Mouse (Mus musculus) ovary, postnatal 10 days (tissue): ENCODE results near the gene Slc13a4.
A peak's percentile ranks its signal among the peaks of the same experiment; 100 is the strongest.

Experiments used
- DNase-seq: peaks from one replicate; pipeline ENCODE4 v3.0.0; 2022; ENCODE audit warnings: low spot score

The Slc13a4 gene

DNA sequence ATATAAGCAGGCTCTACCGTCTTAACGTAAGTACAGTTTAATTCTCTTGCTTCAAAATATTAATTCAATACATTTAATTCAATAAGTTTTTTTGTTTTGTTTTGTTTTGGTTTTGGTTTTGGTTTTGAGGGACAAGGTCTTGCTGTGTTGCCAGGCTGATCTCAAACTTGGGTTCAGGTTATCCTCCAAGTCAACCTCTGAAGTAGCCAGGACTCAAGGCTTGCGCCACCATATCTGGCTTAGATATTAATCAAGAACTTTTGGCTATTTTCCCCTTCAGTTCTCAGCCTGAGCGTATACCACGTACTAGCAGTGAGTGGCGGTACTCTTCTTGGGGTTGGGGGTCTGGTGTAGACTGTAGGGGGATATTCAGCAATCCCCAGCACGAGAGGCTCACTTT lies 5.3 kb downstream of the Slc13a4 start:
- no peak for DNase-seq

DNA sequence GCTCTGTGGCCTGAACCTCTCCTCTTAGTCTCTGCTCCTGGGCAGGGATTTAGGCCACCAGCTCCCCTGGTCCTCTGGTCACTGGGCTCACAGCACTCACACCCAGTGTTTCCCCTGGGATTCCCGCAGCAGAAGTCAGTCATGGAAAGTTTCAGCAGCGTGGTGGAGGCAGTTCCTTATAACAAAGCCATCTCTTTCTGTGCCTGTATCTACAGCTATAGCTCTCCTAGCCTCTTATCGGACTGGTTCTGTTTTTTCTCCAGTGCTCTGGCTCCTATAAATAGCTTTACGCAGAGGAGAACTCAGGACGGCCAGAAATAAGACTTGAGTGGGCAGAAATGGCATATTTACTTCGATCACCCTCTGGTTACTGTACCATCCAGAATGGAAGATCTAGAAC lies 9.6 kb downstream of the Slc13a4 start:
- DNase-seq = no peak

DNA sequence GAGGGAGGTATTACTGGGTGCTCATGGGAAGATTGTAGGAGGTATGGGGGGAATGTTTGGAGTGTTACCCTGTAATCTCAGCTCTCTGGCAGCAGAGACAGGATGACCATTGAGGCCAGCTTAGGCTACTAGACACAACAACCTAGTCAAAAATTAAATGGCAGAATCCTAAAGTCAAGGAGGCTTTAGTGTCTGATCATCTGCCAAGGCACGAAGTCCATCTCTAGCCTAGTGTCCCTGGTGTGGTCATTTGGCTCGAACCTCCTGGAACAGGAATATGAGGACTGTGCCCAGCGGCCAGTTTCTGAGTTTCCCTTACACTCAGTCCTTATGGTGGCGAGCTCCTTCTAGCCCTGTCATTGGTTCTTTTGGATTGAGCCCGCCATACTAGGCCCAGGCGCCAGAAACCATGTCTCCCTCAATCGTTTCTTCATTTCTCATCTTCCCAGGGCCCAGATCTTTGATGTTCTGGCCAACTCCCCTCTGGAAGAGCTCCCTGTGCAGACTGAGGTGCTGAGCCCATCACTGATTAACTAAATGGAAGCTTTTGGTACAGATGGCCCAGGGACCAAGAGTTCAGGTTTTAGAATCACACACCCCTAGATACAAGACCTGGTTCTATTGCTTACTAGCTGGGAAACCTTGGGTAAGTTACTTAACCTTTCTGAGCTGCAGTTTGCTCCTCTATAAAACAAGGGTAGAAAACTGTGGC lies 10.3 kb downstream of the Slc13a4 start:
- DNase-seq = no peak

DNA sequence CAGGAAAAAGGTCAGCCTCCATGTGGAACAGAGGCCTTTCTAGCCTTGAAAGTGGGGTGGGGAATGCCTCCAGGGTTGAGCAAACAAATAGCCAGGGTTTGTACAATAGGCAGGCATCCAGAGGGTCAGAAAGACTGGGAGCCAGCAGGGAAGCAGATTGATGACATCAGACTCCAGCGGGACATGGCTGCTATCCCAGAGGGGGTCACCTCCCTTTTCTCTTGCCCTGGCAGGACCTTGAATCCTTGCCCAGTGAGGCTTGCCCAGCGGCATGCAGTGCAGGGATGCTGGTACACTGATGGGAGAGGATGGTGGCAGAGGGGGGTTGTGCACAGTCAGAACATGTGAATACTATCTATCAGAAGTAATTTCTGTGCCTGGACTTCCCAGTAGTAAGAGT lies 10.9 kb downstream of the Slc13a4 start:
- peak; percentile 24 for DNase-seq

DNA sequence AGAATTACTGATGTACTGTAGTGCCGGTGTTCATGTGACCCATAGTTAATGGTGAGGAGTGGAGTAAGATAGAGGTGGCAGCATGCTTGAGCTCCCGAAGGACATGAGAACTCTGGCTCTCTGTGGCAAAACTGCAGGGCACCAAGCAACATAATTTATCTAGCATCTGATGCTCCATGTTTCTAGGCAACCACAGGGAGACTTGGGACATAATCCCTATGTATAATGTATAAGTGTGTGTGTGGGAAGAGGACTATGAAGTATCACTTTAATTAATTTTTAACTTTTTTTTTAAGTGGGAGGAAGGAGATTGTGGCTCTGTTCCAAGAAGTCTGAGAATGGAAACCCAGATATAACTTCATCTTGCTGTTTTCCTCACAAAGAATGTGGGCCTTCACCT lies 13.0 kb downstream of the Slc13a4 start:
- no peak for DNase-seq

DNA sequence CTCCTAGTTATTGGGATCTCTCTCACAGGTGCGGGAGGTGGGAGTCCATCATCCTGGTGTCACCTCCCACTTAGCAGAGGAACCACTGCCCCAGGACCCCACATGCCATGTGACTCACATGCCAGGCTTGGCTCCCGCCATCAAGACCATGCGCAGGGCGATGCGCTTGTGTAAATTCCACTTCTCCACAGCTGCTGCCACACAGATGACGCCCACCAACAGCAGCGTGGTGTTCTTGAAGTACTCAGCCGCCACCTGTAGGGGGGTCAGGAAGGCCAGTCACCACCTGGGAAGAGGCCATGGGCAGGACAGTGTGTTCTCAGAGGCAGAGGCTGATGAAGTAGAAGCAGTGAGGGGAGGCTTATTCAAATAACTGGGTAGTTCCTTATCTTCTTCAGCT lies 18.3 kb downstream of the Slc13a4 start:
- DNase-seq = no peak

DNA sequence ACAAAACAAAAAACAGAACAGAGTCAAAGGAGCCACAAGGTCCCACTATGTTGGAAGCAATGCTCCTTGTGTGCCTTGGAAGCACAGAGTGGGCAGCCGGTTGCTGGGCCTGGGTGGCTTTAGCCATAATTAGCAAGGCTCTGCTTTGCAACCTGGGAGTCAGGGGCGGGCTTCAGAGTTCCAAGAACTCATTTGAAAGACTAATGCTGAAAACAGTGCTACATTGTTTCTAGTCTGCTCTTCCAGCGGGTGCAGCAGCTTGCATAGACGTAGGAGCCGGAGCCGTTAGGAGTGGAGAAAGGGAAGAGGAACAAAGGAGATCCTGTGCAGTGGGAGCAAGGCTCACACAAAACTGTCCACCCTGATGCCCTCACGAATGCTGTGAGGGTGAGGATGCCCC lies 19.0 kb downstream of the Slc13a4 start:
- no peak for DNase-seq

DNA sequence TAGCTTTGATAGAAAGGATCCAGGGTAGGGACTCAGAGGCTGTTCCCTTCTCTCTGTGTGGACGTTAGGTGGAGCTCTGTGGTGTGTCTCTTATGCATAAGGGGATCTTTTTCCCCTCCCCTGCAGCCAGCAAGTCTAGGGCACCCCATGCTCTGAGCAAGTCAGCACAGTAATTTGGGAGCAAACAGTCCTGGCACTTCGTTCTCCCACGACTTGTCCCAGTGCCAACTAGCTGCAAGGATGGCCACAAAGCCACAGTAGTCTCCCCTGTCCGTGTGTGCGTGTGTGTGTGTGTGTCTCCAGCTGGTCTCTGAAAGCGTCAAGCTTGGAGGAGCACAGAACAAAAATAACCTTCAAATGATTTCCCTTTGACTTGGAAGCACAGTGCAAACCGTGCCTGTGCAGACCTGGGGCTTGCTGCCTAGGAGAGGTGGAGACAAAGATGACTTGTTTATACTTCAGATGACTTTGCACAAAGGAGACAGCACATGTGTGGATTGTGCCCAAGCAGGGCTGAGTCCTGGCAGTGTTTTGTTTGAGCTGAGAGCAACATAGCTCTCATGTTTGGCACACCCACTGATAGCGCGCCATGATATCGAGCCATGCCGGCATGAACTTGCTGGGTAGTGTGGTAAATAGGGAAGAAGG lies 19.7 kb downstream of the Slc13a4 start:
- DNase-seq = peak; percentile 10

DNA sequence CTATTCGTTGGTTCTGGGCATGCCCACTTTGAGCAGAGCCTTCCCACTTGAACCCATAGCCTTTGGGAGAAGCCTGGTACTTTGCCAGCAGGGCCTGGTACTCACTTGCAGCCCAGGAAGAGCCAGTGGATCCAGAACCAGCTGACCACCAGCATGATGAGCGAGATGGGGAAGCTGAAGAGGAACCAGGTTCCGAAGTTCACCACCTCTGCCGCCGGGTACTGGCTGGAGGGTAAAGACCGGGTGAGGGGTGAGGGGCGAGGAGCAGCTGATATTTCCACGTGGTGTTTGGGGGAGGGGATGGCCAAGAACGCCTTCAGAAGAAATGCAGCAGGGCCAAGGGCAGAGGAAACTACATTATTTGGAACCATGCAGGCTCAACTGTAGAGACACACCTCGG lies 28.6 kb downstream of the Slc13a4 start:
- DNase-seq = no peak

DNA sequence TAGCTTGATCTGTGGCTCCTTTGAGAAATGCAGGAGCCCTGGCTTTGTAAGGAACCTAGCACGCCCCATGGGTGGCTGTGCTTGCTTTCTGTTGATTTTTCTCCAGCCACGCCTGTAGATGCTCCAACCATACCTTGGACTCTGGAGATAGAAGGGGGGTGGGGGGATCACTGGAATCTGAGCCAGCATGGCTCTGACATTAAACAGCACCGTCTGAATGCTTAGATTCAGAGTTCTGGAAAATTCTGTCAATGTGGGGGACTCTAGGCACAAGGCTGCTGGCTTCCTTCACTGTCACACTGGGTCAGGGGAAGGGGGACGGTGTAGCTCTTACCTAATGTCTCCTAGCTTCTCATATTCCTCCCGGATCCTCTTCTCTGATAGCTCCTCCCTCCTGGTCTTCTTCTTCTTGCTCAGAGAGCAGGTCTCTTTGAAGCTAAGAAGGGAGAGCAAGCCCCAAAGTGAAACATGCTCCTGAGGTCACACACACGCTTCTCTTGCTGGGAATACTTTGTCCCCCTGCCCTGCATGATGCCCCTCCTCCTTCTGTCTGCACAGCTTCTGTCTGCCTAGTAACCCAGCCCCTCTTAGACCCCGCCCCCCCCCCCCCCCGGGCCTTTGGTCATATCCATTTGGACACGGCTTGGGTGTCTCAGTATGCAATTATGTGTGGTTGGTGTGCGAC lies 29.9 kb downstream of the Slc13a4 start:
- no peak for DNase-seq

DNA sequence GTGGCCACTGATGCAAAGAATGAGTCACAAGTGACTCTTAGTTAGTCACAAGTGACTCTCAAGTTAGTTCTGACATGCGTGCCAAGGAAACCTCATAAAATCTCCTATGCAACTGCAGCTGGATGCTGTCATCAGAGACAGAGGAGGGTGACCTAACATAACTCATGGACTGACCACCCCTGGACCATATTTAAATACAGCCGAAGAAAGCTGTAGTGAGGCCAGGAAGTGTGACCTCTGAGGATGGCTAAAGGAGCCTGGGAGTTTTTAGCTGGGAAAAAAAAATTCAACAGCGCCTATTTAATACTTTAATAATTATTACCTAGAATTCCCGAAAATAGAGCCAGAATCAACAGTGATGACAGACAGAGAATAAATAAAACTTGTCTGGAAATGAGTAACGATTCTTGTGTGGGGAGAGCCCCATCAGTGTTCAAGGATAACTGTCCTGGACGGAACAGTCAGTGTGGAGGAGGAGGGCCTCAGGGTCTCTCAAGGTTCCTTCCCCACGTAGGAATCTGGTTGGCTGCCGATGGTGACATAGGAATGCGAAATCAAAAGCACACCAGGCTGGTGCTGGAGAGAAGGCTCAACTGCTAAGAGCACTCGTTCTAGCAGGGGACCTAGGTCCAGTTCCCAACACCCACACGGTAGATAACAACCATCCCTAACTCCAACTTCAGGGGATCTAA lies 34.4 kb downstream of the Slc13a4 start:
- no peak for DNase-seq

DNA sequence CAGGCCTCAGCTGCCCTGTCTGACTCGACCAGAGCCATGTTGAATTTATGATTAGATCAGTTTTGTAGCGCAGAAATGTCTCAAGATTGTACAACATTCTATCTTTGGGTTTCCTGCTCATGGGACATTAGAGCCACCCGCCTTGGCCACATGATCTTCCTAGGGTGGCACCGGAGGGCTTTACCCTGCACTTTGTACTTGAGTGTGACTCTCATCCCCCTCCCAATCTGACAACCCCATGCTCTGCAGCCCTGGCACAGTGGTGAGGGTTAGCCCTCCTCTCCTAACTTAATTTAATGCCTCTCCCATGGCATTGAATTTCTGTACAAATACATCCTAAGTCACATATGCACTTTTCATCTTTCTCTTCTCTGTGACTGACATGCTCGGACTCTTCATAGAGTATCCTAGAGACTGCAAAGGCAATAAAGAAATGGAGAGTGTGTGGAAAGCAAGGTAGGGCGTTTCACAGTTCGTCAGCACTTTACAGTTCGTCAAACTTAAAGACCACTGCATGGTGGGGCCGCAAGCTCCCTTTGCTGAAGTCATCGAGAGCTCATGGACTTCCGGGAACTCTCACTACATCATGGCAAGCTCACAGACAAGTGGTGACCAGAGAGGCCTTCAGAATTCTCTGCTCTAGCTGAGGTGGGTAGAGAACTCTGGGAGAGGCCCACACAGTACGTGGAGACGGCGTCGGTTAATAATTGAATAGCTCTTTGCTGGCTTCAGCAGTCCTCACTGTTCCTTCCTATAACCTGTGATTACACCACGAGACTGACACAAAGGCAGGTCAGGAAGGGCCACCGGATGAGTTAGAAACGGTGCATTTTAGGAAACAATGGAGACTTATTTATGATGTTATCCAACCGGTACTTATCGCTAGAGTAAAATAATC lies 35.8 kb downstream of the Slc13a4 start:
- DNase-seq = no peak

DNA sequence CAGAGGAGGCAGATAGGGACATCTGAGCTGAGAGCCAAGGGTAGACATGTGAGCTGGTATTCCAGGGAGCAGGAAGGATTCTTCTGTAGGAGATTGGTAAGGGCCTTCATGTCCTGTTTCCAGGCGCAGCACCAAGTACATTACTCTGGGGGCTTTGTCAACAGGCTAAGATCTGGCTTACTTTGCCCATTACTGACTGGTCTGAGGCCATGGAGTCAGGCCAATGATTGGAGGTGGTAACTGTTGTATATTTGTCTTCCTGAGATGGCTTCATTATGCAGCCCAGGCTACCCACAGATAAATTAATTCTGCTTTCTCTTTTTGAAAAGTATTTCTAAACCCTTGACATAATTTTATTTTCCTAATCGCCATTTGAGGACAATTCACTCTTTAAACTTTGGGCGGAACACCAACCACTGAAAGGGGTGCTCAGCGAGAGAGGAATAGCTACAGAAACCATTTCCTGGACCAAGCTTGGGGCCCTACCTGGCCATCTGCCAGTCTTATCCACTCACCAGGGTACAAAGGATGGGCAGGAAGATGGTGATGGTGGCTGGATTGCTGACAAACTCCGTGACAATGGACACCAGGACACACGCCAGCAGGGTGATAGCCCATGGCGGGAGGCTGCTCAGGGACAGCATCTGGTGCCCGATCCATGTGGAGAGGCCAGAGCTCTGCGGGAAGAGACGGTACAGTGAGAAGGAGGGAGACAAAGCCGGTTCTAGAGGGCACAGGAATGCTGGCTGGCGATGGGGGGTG lies 36.7 kb downstream of the Slc13a4 start:
- no peak for DNase-seq

DNA sequence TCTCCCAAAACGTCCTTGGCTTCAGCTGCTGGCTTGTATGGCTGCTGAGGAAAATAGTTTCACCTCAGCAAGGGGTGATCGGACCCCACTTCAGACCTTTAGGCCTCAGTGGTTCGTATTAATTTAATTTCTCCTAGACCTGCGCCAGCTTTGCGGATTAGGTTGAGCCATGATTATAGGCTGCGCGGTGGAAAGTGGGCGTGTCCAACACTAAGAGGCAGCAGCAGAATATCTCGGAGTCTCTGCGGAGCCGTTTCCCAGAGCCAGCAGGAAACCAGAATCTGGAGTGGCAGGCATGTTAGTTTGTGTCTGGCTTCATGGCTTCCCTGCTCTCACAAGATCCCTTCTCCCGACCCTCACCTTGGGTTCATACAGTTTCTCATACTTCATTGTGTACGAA lies 38.3 kb downstream of the Slc13a4 start:
- no peak for DNase-seq

DNA sequence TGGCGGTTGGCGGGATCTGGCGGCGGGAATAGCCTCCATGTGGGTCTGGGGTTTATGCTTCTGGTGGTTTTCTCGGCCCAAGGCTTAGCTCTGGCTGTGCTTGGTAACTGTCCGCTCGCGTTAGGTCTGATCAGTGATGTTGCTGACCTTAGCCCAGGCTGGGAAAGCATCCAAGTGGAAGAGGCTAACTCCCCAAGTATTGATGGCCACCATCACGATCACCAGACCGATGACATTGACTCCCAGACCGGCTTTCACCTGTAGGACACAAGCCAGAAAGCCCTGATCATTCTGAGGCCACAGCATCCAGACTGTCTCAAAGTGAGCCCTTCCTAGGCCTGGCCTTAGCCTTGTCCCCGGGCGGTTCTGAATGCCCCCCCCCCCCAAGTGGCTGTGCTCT lies 39.2 kb downstream of the Slc13a4 start:
- no peak for DNase-seq

DNA sequence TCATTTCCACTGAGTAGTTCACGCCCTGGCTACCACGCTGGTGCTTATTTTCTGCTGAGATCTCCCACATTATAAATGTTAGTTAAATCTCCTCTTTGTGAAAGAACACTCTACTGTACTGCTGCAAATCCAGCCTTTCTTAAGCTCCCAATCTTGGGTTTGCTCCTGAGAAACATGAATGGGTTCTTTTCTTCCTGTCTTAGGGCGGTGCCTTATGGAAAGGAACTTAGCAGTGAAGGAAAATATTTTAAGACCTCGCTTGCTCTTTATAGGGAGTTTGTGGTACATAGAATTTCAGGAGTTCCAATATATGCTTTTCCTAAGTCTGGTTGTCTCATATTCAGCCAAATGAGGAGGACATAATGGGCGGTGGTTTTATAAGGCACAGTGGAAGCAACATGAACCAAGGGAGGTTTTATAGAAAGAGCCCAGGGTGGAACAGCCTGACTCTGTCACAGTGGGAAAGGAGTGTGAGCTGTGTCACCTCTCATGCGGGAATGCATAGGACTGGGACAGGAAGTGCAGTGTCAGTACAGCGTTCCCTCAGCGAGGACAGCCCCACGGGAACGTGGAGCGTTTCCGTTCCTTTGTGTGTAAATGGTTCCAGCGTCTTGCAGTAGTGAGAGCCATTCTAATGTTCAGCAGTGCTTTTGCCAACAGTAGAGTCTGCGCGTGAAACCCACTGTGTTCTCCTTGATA lies 42.2 kb downstream of the Slc13a4 start:
- no peak for DNase-seq

DNA sequence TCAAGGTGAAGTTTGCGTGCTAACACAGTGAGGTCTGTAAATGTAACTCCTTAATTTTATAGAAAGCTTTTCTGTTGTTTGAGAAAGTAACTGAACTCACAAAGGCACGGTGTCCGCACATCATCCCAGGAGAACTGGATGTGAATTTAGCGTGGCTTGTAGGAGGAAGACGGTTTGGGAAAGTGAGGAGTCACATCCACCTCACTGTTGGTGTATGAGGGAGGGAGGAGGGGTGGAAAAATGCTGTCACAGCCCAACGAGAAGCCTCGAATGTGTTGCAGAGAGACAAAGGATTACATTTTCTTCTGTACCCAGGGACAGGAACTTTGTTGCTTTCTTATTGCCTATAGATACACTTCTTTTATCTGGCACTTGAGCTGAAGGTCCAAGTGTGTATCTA lies 47.4 kb downstream of the Slc13a4 start:
- DNase-seq = no peak

DNA sequence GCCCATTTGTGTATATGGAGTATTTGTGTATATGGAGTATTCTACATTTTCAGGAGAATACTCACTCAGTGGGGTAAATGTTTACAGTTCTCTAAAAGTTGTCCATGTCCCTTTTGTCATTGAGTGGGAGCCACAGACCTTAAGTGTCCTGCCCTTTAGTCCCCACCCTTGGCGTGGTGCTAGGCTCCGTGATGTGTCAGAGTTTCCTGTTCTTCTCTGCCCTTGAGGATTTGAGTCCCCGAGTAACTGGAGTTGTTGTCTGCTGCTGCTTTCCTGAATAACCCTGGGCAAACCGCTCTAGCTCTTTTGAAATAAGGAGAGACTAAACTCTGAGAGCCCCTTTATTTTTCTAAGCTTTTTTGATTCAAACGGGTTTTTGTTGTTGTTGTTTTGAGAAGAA lies 48.4 kb downstream of the Slc13a4 start:
- no peak for DNase-seq

DNA sequence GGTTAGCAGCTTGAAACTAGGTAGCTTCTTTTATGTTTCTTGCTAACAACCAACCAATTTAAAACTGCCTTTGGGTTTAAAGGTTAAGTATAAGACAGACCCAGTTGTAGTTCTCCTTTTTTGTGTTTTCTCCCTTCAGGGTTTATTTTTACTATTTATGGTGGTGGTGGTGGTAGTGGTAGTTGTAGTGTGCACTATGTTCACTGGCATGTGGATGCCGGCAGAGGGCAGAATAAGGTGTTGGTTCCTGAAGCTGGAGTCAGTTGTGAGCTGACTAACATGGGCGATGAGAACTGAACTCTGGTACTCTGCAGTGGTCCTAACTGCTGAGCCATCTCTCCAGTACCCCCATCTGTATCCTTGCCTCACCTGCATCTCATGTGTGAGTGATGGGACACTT lies 49.0 kb downstream of the Slc13a4 start:
- no peak for DNase-seq

DNA sequence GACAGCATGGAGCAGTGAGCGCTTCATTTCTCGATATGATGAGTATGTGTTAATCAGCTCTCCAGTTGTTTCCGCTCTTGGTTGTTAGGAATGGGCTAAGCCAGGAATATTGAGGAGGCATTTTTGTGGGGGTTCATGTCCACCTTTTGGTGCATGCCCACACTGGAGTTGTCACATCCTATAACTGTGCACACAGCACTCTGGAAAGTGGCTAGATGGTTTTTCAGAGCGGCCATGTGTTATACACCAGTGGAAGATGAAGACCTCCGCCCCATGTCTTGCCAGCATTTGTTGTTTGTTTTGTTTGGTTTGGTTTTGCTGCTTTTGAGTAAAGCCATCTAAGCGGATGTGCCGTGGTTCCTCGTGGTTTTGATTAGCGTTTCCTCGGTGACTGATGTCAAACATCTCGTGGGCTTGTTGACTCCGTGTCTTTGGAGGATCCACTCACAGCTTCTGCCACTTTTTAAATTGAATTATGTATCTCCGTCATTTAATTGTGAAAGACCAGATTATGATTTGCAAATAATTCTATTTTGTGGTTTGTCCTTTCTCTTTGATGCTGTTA lies 50.2 kb downstream of the Slc13a4 start:
- no peak for DNase-seq
